Mouse (Mus musculus) liver, embryonic 12.5 days (tissue): Measurements from ENCODE around the gene Selenos. TPM values are rescaled to one million over a fixed set of nuclear protein-coding genes. Genes with fewer than 3 reads are reported as not detected.

ENCODE experiments used
- ATAC-seq: fragments of 200-750 bp; cut with Nextera tagmentation; 2 replicates; pipeline ENCODE4 v1.8.0; 2017; ENCODE audit warnings: moderate number of reproducible peaks, mild to moderate bottlenecking, moderate library complexity
- H3K27ac ChIP-seq: fragments of 300-500 bp; sonication (generic); 2 replicates; pipeline ENCODE4 v1.5.1; 2016; ENCODE audit warnings: mild to moderate bottlenecking
- H3K27me3 ChIP-seq: fragments of 300-500 bp; sonication (generic); replicated peaks from 2 replicates; pipeline ENCODE4 v1.6.1; 2016; ENCODE audit warnings: mild to moderate bottlenecking, moderate library complexity
- H3K36me3 ChIP-seq: fragments of 300-500 bp; sonication (generic); 2 replicates; pipeline ENCODE4 v1.6.1; 2016; ENCODE audit warnings: mild to moderate bottlenecking, moderate library complexity
- H3K4me1 ChIP-seq: fragments of 300-500 bp; sonication (generic); 2 replicates; pipeline ENCODE4 v1.6.1; 2016
- H3K4me2 ChIP-seq: fragments of 300-500 bp; sonication (generic); 2 replicates; pipeline ENCODE4 v1.6.1; 2016; ENCODE audit warnings: mild to moderate bottlenecking, moderate library complexity
- H3K4me3 ChIP-seq: fragments of 300-500 bp; sonication (generic); 2 replicates; pipeline ENCODE4 v1.5.1; 2016; ENCODE audit warnings: mild to moderate bottlenecking, moderate library complexity
- H3K9ac ChIP-seq: fragments of 300-500 bp; sonication (generic); 2 replicates; pipeline ENCODE4 v1.6.1; 2016; ENCODE audit warnings: mild to moderate bottlenecking, moderate library complexity
- H3K9me3 ChIP-seq: fragments of 300-500 bp; sonication (generic); replicated peaks from 2 replicates; pipeline ENCODE4 v1.6.1; 2016; ENCODE audit warnings: mild to moderate bottlenecking, moderate library complexity
- WGBS: fragments of 180-500 bp; shearing (Covaris S2); methylation state at CpG from one replicate; pipeline ENCODE4 v1.1.7; 2016; ENCODE audit not compliant: insufficient replicate concordance; 5-methylcytosine and 5-hydroxymethylcytosine counted together
- polyA plus RNA-seq: library from polyadenylated mRNA; unstranded; fragments of >200 nt; fragmentation: Nextera tagmentation; extraction: Ambion mirVana; gene quantifications from 2 replicates; pipeline ENCODE4 v1.2.1, GENCODE M21; 2016

Selenos gene
- polyA plus RNA-seq, 1 experiment from 2014 or later: 65.5 TPM

- Histone ChIP-seq H3K9ac (no peak overlapping the region), H3K4me1 (no peaks in the 10 kb centered on the region), H3K4me2 (no peak overlapping the region), H3K9me3 (no peaks in the 10 kb centered on the region), H3K27me3 (no peaks in the 10 kb centered on the region), H3K4me3 (no peak overlapping the region), H3K27ac (no peak overlapping the region), H3K36me3 (peaks cover 51% of the 10 kb centered on the region)
- ATAC-seq: peak; percentile 30; the same call in 1 of the 2 replicates
- WGBS: 72% methylated on average over 7 of the region's 7 CpGs
Observed at GRCm38 (mm10) chr7:66091553-66091952, 12.1 kb downstream of the Selenos start.

GRCm38 (mm10) chr7:66092656-66093055 lies 13.2 kb downstream of the Selenos start:
- H3K36me3 ChIP-seq: peaks cover 40% of the 10 kb centered on the region
- no peak overlapping the region for H3K4me2 ChIP-seq
- H3K27me3 ChIP-seq: no peaks in the 10 kb centered on the region
- no peaks in the 10 kb centered on the region for H3K9me3 ChIP-seq
- H3K27ac ChIP-seq: no peak overlapping the region
- WGBS: 77% methylated on average over 8 of the region's 8 CpGs
- H3K9ac ChIP-seq: no peak overlapping the region
- H3K4me1 ChIP-seq: no peaks in the 10 kb centered on the region
- no peak for ATAC-seq
- no peak overlapping the region for H3K4me3 ChIP-seq

GRCm38 (mm10) chr7:66094141-66094540 lies 14.7 kb downstream of the Selenos start:
- Histone ChIP-seq H3K27ac (no peak overlapping the region), H3K27me3 (0 out of 2 replicates have a peak, but pooled peaks cover 4% of the 10 kb centered on the region), H3K9me3 (no peaks in the 10 kb centered on the region), H3K4me1 (no peaks in the 10 kb centered on the region), H3K36me3 (peaks cover 25% of the 10 kb centered on the region), H3K4me3 (no peak overlapping the region), H3K9ac (no peak overlapping the region), H3K4me2 (no peak overlapping the region)
- ATAC-seq: no peak
- 72% methylated on average over 5 of the region's 5 CpGs for WGBS

GRCm38 (mm10) chr7:66098803-66099202 lies 19.4 kb downstream of the Selenos start:
- Histone ChIP-seq H3K9ac (no peak overlapping the region), H3K4me1 (no peaks in the 10 kb centered on the region), H3K9me3 (no peaks in the 10 kb centered on the region), H3K27ac (no peak overlapping the region), H3K27me3 (peaks cover 15% of the 10 kb centered on the region; the same call in 1 of the 2 replicates), H3K4me2 (no peak overlapping the region), H3K4me3 (no peak overlapping the region), H3K36me3 (no peaks in the 10 kb centered on the region)
- no peak for ATAC-seq
- WGBS: 68% methylated on average over 7 of the region's 7 CpGs

GRCm38 (mm10) chr7:66101866-66102265 lies 22.4 kb downstream of the Selenos start:
- 3% methylated on average over 4 of the region's 4 CpGs for WGBS
- H3K36me3 ChIP-seq: no peaks in the 10 kb centered on the region
- H3K9ac ChIP-seq: no peak overlapping the region
- no peak overlapping the region for H3K4me3 ChIP-seq
- H3K27me3 ChIP-seq: peaks cover 23% of the 10 kb centered on the region; the same call in 1 of the 2 replicates
- no peaks in the 10 kb centered on the region for H3K9me3 ChIP-seq
- H3K4me1 ChIP-seq: no peaks in the 10 kb centered on the region
- no peak for ATAC-seq
- H3K27ac ChIP-seq: no peak overlapping the region
- no peak overlapping the region for H3K4me2 ChIP-seq

- H3K36me3 ChIP-seq: no peaks in the 10 kb centered on the region
- no peaks in the 10 kb centered on the region for H3K9me3 ChIP-seq
- H3K27ac ChIP-seq: no peak overlapping the region
- H3K4me3 ChIP-seq: no peak overlapping the region
- no peak overlapping the region for H3K9ac ChIP-seq
- no peak overlapping the region for H3K4me2 ChIP-seq
- 69% methylated on average over 5 of the region's 5 CpGs for WGBS
- H3K4me1 ChIP-seq: peaks cover 11% of the 10 kb centered on the region
- peaks cover 22% of the 10 kb centered on the region for H3K27me3 ChIP-seq
- no peak for ATAC-seq
Observed at GRCm38 (mm10) chr7:66104531-66104930, 25.1 kb downstream of the Selenos start.

- Histone ChIP-seq H3K9me3 (no peaks in the 10 kb centered on the region), H3K36me3 (no peaks in the 10 kb centered on the region), H3K27ac (no peak overlapping the region), H3K9ac (no peak overlapping the region), H3K4me2 (no peak overlapping the region), H3K4me1 (peaks cover 13% of the 10 kb centered on the region), H3K27me3 (peaks cover 19% of the 10 kb centered on the region), H3K4me3 (no peak overlapping the region)
- no peak for ATAC-seq
- WGBS: 56% methylated on average over 4 of the region's 4 CpGs
Observed at GRCm38 (mm10) chr7:66105771-66106170, 26.3 kb downstream of the Selenos start.

- Histone ChIP-seq H3K4me3 (no peak overlapping the region), H3K4me1 (peaks cover 21% of the 10 kb centered on the region), H3K9me3 (no peaks in the 10 kb centered on the region), H3K27me3 (peaks cover 13% of the 10 kb centered on the region), H3K27ac (no peak overlapping the region), H3K4me2 (no peak overlapping the region), H3K9ac (no peak overlapping the region), H3K36me3 (no peaks in the 10 kb centered on the region)
- no peak for ATAC-seq
- WGBS: 68% methylated on average over 7 of the region's 7 CpGs
Observed at GRCm38 (mm10) chr7:66106581-66107056, 27.2 kb downstream of the Selenos start.

- no peak for ATAC-seq
- H3K27ac ChIP-seq: no peak overlapping the region
- H3K9ac ChIP-seq: no peak overlapping the region
- no peak overlapping the region for H3K4me3 ChIP-seq
- H3K9me3 ChIP-seq: no peaks in the 10 kb centered on the region
- H3K4me2 ChIP-seq: no peak overlapping the region
- peaks cover 13% of the 10 kb centered on the region for H3K27me3 ChIP-seq
- H3K4me1 ChIP-seq: peaks cover 27% of the 10 kb centered on the region
- 76% methylated on average over 11 of the region's 11 CpGs for WGBS
- no peaks in the 10 kb centered on the region for H3K36me3 ChIP-seq
Observed at GRCm38 (mm10) chr7:66107206-66107605, 27.8 kb downstream of the Selenos start.

GRCm38 (mm10) chr7:66107930-66108329 lies 28.5 kb downstream of the Selenos start:
- 0 out of 2 replicates have a peak overlapping the region, but pooled peaks have one; percentile 10 for H3K27ac ChIP-seq
- no peak overlapping the region for H3K9ac ChIP-seq
- H3K4me1 ChIP-seq: peaks cover 34% of the 10 kb centered on the region
- no peak for ATAC-seq
- H3K4me3 ChIP-seq: no peak overlapping the region
- H3K9me3 ChIP-seq: no peaks in the 10 kb centered on the region
- H3K27me3 ChIP-seq: peaks cover 13% of the 10 kb centered on the region
- H3K4me2 ChIP-seq: peak overlapping the region; percentile 94
- no peaks in the 10 kb centered on the region for H3K36me3 ChIP-seq
- 13% methylated on average over 7 of the region's 7 CpGs for WGBS

- WGBS: under 1% methylated on average over 84 of the region's 123 CpGs
- no peaks in the 10 kb centered on the region for H3K9me3 ChIP-seq
Observed at GRCm38 (mm10) chr7:66108961-66109854, 29.8 kb downstream of the Selenos start, which contains the start of gene Chsy1. Gene Chsy1, plus strand, starts transcription at chr7:66109515.

More at GRCm38 (mm10) chr7:66108961-66109854, 29.8 kb downstream of the Selenos start, which contains the start of gene Chsy1:
- H3K27me3 ChIP-seq: peaks cover 13% of the 10 kb centered on the region
- H3K9ac ChIP-seq: peak within 1 kb of the TSS; percentile 91
- H3K27ac ChIP-seq: peak within 1 kb of the TSS; percentile 86
- peak; percentile 60 for ATAC-seq
- H3K4me3 ChIP-seq: peak within 1 kb of the TSS; percentile 90
- H3K4me1 ChIP-seq: peaks cover 45% of the 10 kb centered on the region
- peak within 1 kb of the TSS; percentile 94 for H3K4me2 ChIP-seq
- H3K36me3 ChIP-seq: peaks cover 2% of the 10 kb centered on the region
